Mouse (Mus musculus): ENCODE measurements around the gene Col25a1. TPM values are rescaled to one million over a fixed set of nuclear protein-coding genes. Genes with fewer than 3 reads are reported as not detected.
A peak's percentile ranks its signal among the peaks of the same experiment; 100 is the strongest.

The Col25a1 gene
- total and polyA plus RNA-seq, 2 experiments from 2014 or later, result 10.6 to 28.0 TPM

DNA sequence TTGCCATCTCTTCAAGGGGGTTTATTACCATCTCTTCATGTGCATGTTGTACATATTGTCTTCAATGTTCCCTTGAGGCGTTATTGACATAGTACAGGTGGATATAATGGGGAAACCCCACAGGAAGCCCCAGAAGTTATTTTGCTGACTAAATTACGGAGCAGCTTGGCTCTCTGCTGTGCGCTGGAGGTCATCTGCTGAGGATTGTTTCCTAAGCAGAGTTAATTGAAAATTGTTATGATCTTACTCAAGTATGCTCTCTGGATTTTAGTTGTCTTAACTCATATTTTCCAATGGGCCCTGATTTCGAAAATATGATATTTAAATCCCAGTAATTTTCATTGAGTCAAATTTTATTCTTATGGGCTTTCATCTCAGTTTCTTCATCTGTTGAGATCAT lies 178.0 kb downstream of the Col25a1 start:
- peak; percentile 32 for DNase-seq (ENCODE audit: low spot score)
- no peak overlapping the region for H3K4me2 ChIP-seq (ENCODE audit: low read depth, low read length, poor library complexity, severe bottlenecking)
- H3K36me3 ChIP-seq (ENCODE audit: insufficient read depth, low read length), result no peaks in the 10 kb centered on the region
- H3K4me1 ChIP-seq (ENCODE audit: insufficient read depth, low read length), result no peaks in the 10 kb centered on the region
- no peak for TF ChIP-seq CTCF (IDR thresholded peaks at IDR 0.05)
- H3K9me3 ChIP-seq (ENCODE audit: low read length), result no peaks in the 10 kb centered on the region
- no peak overlapping the region for H3K9ac ChIP-seq (replicated peaks; ENCODE audit: low read length, poor library complexity, severe bottlenecking)
- no peak overlapping the region for H3K4me3 ChIP-seq (ENCODE audit: low read depth, low read length)
- no peak overlapping the region for H3K27ac ChIP-seq (ENCODE audit: low read depth, low read length)
- ATAC-seq (ENCODE audit: low FRiP score), result no peak
- H3K27me3 ChIP-seq (ENCODE audit: insufficient read depth, low read length), result no peaks in the 10 kb centered on the region
- WGBS, result 76% methylated on average over 4 of the region's 4 CpGs

- H3K4me3 ChIP-seq (ENCODE audit: low read depth, low read length), result no peak overlapping the region
- H3K4me1 ChIP-seq (ENCODE audit: insufficient read depth, low read length), result no peaks in the 10 kb centered on the region
- H3K36me3 ChIP-seq (ENCODE audit: insufficient read depth, low read length), result no peaks in the 10 kb centered on the region
- ATAC-seq (ENCODE audit: low FRiP score), result no peak
- H3K9ac ChIP-seq (replicated peaks; ENCODE audit: low read length, poor library complexity, severe bottlenecking), result no peak overlapping the region
- H3K4me2 ChIP-seq (ENCODE audit: low read depth, low read length, poor library complexity, severe bottlenecking), result no peak overlapping the region
- H3K27ac ChIP-seq (ENCODE audit: low read depth, low read length), result no peak overlapping the region
- DNase-seq (ENCODE audit: low spot score), result peak; percentile 60
- TF ChIP-seq CTCF (IDR thresholded peaks at IDR 0.05), result no peak
- H3K9me3 ChIP-seq (ENCODE audit: low read length), result no peaks in the 10 kb centered on the region
- WGBS, result 34% methylated on average over 14 of the region's 14 CpGs
- H3K27me3 ChIP-seq (ENCODE audit: insufficient read depth, low read length), result no peaks in the 10 kb centered on the region
Measured at GRCm38 (mm10) chr3:130310694-130311305, 179.5 kb downstream of the Col25a1 start.

DNA sequence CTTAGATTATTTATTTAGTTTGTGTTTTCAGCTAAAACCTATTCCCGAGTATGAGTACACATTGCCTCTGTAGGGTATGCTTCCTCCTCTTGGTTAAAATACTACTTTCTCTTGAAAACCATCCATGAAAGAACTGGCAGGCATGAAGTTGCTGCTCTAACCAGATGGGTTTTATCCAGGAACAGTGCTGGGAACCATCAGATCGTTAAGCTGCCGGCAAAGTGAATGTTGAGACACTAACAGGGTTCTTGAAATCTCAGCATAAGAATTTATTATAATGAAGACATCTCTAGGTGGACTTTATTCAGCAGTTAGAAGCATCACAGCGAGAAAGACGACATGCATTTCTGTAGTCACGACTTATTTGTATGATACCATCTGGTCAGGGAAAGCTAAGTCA lies 181.9 kb downstream of the Col25a1 start:
- Histone ChIP-seq H3K4me2 (ENCODE audit: low read depth, low read length, poor library complexity, severe bottlenecking) (no peak overlapping the region), H3K4me1 (ENCODE audit: insufficient read depth, low read length) (no peaks in the 10 kb centered on the region), H3K9ac (replicated peaks; ENCODE audit: low read length, poor library complexity, severe bottlenecking) (no peak overlapping the region), H3K9me3 (ENCODE audit: low read length) (no peaks in the 10 kb centered on the region), H3K27ac (ENCODE audit: low read depth, low read length) (no peak overlapping the region), H3K36me3 (ENCODE audit: insufficient read depth, low read length) (no peaks in the 10 kb centered on the region), H3K4me3 (ENCODE audit: low read depth, low read length) (no peak overlapping the region), H3K27me3 (ENCODE audit: insufficient read depth, low read length) (no peaks in the 10 kb centered on the region)
- no peak for TF ChIP-seq CTCF (IDR thresholded peaks at IDR 0.05)
- no peak for ATAC-seq (ENCODE audit: low FRiP score)
- WGBS, result 73% methylated on average over 6 of the region's 6 CpGs
- DNase-seq (ENCODE audit: low spot score), result no peak

GRCm38 (mm10) chr3:130327039-130328015 lies 196.0 kb downstream of the Col25a1 start:
- ATAC-seq (ENCODE audit: low FRiP score) (no peak; the same call in 1 of the 2 replicates), DNase-seq (ENCODE audit: low spot score) (no peak)
- no peak overlapping the region for H3K4me2 ChIP-seq (ENCODE audit: low read depth, low read length, poor library complexity, severe bottlenecking)
- H3K9me3 ChIP-seq (ENCODE audit: low read length), result no peaks in the 10 kb centered on the region
- no peak overlapping the region for H3K9ac ChIP-seq (replicated peaks; ENCODE audit: low read length, poor library complexity, severe bottlenecking)
- no peak for TF ChIP-seq CTCF (IDR thresholded peaks at IDR 0.05)
- H3K4me1 ChIP-seq (ENCODE audit: insufficient read depth, low read length), result no peaks in the 10 kb centered on the region
- H3K36me3 ChIP-seq (ENCODE audit: insufficient read depth, low read length), result no peaks in the 10 kb centered on the region
- H3K27ac ChIP-seq (ENCODE audit: low read depth, low read length), result no peak overlapping the region
- no peaks in the 10 kb centered on the region for H3K27me3 ChIP-seq (ENCODE audit: insufficient read depth, low read length)
- 53% methylated on average over 13 of the region's 13 CpGs for WGBS
- H3K4me3 ChIP-seq (ENCODE audit: low read depth, low read length), result no peak overlapping the region

DNA sequence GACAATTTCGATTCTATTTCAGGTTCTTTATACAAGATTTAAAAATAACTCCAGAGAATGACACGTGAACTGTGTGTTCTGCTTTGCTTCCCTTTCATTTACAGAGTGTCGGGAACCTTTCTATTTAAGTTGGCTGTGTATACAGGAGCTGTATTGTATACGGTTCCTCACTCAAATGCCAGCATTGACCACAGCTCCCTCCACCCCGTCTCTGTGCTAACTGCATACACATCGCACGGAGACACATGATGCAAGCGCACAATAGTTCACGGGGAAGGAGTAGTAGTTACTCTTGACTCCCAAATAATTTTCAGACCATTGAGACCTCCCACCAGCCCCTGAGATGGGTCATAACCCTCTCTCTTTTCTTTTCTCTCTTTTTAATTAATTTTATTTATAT lies 197.6 kb downstream of the Col25a1 start:
- DNase-seq (ENCODE audit: low spot score), result no peak
- H3K4me3 ChIP-seq (ENCODE audit: low read depth, low read length), result no peak overlapping the region
- H3K36me3 ChIP-seq (ENCODE audit: insufficient read depth, low read length), result no peaks in the 10 kb centered on the region
- no peak overlapping the region for H3K9ac ChIP-seq (replicated peaks; ENCODE audit: low read length, poor library complexity, severe bottlenecking)
- TF ChIP-seq CTCF (IDR thresholded peaks at IDR 0.05), result no peak
- no peak overlapping the region for H3K27ac ChIP-seq (ENCODE audit: low read depth, low read length)
- ATAC-seq (ENCODE audit: low FRiP score), result no peak
- H3K27me3 ChIP-seq (ENCODE audit: insufficient read depth, low read length), result no peaks in the 10 kb centered on the region
- no peak overlapping the region for H3K4me2 ChIP-seq (ENCODE audit: low read depth, low read length, poor library complexity, severe bottlenecking)
- no peaks in the 10 kb centered on the region for H3K4me1 ChIP-seq (ENCODE audit: insufficient read depth, low read length)
- 81% methylated on average over 9 of the region's 9 CpGs for WGBS
- no peaks in the 10 kb centered on the region for H3K9me3 ChIP-seq (ENCODE audit: low read length)
